Mouse (Mus musculus) G1E (cell line): ENCODE measurements at regions not wholly inside any gene's neighbourhood (a gene's known extent, or its start where the extent isn't known, plus 50 kb on each side); places are given as distances from the start of the nearest gene placed in this dataset.

Experiments used
- ATAC-seq: 2 replicates; pipeline ENCODE4 v1.8.0; 2016; ENCODE audit warnings: mild to moderate bottlenecking; ENCODE audit not compliant: insufficient number of reproducible peaks, poor library complexity, low FRiP score, severe bottlenecking; ENCODE audit errors: extremely low read depth
- DNase-seq: peaks from one replicate; pipeline ENCODE4 v3.0.0; 2012; ENCODE audit warnings: low spot score
- H3K27me3 ChIP-seq: 2 replicates; pipeline ENCODE4 v1.6.1; 2012; ENCODE audit warnings: mild to moderate bottlenecking, low read length, inconsistent platforms; ENCODE audit not compliant: insufficient read depth
- H3K36me3 ChIP-seq: replicated peaks from 2 replicates; pipeline ENCODE3; 2012; ENCODE audit warnings: mild to moderate bottlenecking, inconsistent platforms
- H3K4me1 ChIP-seq: 2 replicates; pipeline ENCODE4 v1.6.1; 2012; ENCODE audit warnings: low read depth, low read length, inconsistent platforms, mixed read lengths; ENCODE audit not compliant: insufficient read depth
- H3K4me3 ChIP-seq: 2 replicates; pipeline ENCODE4 v1.5.1; 2012; ENCODE audit warnings: low read depth, mild to moderate bottlenecking, inconsistent platforms, low read length, moderate library complexity, mixed read lengths
- H3K9me3 ChIP-seq: replicated peaks from 2 replicates; pipeline ENCODE4 v1.6.1; 2012; ENCODE audit warnings: inconsistent platforms
- CTCF ChIP-seq: IDR thresholded peaks from 2 replicates; pipeline ENCODE4 v1.5.1; 2012; ENCODE audit warnings: low read depth, low read length, inconsistent platforms, mixed read lengths
- GATA1 ChIP-seq: IDR thresholded peaks from 2 replicates; pipeline ENCODE4 v1.6.1; 2012; ENCODE audit warnings: borderline replicate concordance, low read length, inconsistent platforms, mixed read lengths
- GATA2 ChIP-seq: IDR thresholded peaks from 2 replicates; pipeline ENCODE4 v1.6.1; 2012; ENCODE audit warnings: low read depth, low read length, inconsistent platforms, borderline replicate concordance
- POLR2AphosphoS5 ChIP-seq: IDR thresholded peaks from 2 replicates; pipeline ENCODE4 v1.6.1; 2012; ENCODE audit warnings: low read depth, low read length, inconsistent platforms; ENCODE audit not compliant: insufficient replicate concordance
- TAL1 ChIP-seq: conservative IDR thresholded peaks from 2 replicates; pipeline ENCODE4 v1.6.1; 2012; ENCODE audit warnings: low read depth, low read length, inconsistent platforms, mixed read lengths

DNA sequence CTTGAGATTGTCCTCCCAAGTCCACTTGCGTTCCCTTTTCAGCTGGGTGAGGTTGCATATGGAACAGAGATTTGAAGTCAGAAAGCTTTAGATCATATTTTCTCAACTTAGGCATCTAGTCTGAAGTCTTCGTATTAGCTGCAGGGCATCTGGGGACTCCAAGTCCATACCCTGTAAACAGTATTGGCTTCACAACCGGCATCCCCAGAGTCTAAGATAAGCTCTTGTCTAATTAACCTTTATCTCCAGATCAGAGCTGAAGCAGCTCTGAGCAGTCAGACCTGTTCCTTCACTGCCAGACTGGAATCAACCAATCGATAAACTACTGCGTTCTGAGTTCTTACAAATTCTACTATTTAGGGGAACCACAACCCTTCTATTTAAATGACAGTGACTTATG, 422.6 kb upstream of the Gulo start:
- TF ChIP-seq CTCF (no peak), GATA1 (no peak), GATA2 (no peak), POLR2AphosphoS5 (no peak), TAL1 (no peak)
- H3K4me1 ChIP-seq = peaks cover 8% of the 10 kb centered on the region
- peak; percentile 78 for ATAC-seq

DNA sequence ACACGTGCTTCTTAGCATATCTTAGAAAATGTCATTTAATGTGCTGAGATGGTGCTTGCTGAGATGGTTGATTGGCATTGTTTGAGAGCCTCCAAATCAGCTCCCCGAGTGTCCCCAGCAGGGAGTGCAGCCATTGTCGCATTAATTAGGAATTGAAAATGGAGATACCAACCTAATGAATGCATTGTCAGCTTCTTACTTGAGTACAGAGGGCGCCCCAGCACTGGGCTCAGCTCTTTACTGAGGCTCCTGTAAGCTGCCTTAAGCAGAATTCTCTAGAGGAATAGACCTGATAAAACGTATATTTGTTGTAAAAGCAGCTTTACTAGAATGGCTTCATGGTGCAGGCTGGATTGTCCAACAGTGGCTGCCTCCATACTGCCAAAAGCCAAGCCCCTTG, 415.1 kb upstream of the Gulo start:
- H3K9me3 ChIP-seq = no peaks in the 10 kb centered on the region
- H3K27me3 ChIP-seq = peaks cover 11% of the 10 kb centered on the region
- no peaks in the 10 kb centered on the region for H3K36me3 ChIP-seq
- TF ChIP-seq GATA1 (no peak), CTCF (no peak), POLR2AphosphoS5 (no peak), GATA2 (no peak), TAL1 (no peak)
- ATAC-seq = no peak
- no peak for DNase-seq
- no peaks in the 10 kb centered on the region for H3K4me1 ChIP-seq
- H3K4me3 ChIP-seq = no peak overlapping the region

More for the DNA sequence above, 422.6 kb upstream of the Gulo start:
- no peak for DNase-seq
- Histone ChIP-seq H3K4me3 (no peak overlapping the region), H3K9me3 (no peaks in the 10 kb centered on the region), H3K27me3 (no peaks in the 10 kb centered on the region; the same call in 1 of the 2 replicates), H3K36me3 (no peaks in the 10 kb centered on the region)
